Mouse (Mus musculus): ENCODE results near the gene Hyal3. TPM values are rescaled to one million over a fixed set of nuclear protein-coding genes. Genes with fewer than 3 reads are reported as not detected.
A peak's percentile ranks its signal among the peaks of the same experiment; 100 is the strongest.

The Hyal3 gene
- polyA plus RNA-seq, 1 experiment from 2014 or later = 0.96 TPM

DNA sequence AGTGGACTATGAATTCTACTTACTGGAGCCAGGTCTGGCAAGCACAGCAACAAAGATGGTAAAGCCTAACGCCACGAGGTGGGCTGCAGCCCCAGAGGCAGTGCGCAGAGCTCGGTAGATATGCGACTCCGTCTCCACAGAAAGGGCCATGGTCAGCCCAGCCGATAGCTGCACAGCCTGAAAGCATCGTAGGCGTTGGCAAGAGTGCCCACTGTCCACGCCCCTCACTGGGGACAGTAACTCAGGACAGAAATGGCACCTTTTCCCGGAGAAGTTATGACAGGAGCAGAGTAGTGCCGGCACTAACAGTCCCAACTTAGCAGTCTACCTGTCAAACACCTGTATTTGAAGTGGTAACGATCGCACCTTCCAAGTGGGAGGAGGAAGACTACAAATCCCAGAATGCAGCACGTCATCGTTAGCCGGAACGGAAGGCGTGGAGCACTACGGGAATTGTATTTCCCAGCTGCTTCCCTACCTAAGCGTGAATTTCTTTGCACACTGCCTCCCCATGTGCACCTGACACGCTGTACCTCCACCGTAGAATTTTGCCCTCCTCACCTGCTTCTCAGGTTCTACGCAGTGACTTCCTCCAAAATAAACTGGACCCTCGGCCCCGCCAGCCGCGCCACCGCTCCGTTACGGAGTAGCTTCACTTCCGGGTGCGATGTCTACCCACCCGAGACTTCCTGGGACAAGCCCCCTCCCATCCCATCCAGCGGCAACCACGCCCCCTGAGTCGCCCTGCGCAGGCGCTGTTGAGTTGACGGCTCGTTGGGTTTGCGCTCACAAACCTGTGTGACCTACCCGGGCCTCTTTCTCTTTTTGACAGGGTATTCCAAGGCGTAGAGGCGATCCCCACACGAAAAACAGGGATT, 38.9 kb upstream of the Hyal3 start, which contains the start of the genes Cyb561d2 and Nprl2:
Gene Cyb561d2, minus strand, starts transcription at position 720 of the 878 bp plus-strand sequence.
Gene Nprl2, plus strand, starts transcription at position 753 of the 878 bp plus-strand sequence.
- Histone ChIP-seq H3K4me3 (replicated peaks; ENCODE audit: low read length) (peak within 1 kb of the TSS; percentile 49), H3K27me3 (ENCODE audit: control insufficient read depth, insufficient read depth, low read length) (no peaks in the 10 kb centered on the region), H3K36me3 (replicated peaks; ENCODE audit: control insufficient read depth, insufficient read depth) (peaks cover 51% of the 10 kb centered on the region), H3K4me1 (replicated peaks; ENCODE audit: control insufficient read depth, insufficient read depth, low read length) (peaks cover 28% of the 10 kb centered on the region), H3K27ac (peak within 1 kb of the TSS; percentile 22; the same call in 1 of the 2 replicates), H3K4me2 (replicated peaks) (peak within 1 kb of the TSS; percentile 84), H3K9me3 (ENCODE audit: control insufficient read depth, low read length) (no peaks in the 10 kb centered on the region), H3K9ac (peak within 1 kb of the TSS; percentile 62)
- WGBS = 1% methylated on average over 46 of the region's 46 CpGs
- peak; percentile 89 for ATAC-seq (ENCODE audit: low FRiP score)
- peak; percentile 94 for DNase-seq (ENCODE audit: low spot score)

DNA sequence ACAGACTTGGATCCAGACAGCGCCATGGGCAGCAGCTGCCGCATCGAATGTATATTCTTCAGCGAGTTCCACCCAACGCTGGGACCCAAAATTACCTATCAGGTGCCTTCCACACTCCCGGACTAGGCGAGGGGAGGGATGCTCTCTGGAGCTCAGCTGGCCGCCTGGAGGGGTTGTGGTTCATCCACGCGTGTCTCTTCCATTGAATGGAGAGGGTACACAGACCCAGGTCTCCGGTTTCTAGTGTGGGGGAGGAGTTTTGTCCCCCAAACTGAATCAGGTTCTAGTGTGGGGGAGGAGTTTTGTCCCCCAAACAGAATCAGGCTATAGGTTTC, 38.3 kb upstream of the Hyal3 start:
- H3K27me3 ChIP-seq (ENCODE audit: control insufficient read depth, insufficient read depth, low read length) = no peaks in the 10 kb centered on the region
- H3K9me3 ChIP-seq (ENCODE audit: control insufficient read depth, low read length) = no peaks in the 10 kb centered on the region
- H3K36me3 ChIP-seq (replicated peaks; ENCODE audit: control insufficient read depth, insufficient read depth) = peaks cover 48% of the 10 kb centered on the region
- H3K27ac ChIP-seq = peak overlapping the region; percentile 22; the same call in 1 of the 2 replicates
- DNase-seq (ENCODE audit: low spot score) (no peak), ATAC-seq (ENCODE audit: low FRiP score) (peak; percentile 24)
- peak overlapping the region; percentile 62 for H3K9ac ChIP-seq
- 1% methylated on average over 11 of the region's 11 CpGs for WGBS
- H3K4me3 ChIP-seq (replicated peaks; ENCODE audit: low read length) = peak overlapping the region; percentile 49
- peak overlapping the region; percentile 84 for H3K4me2 ChIP-seq (replicated peaks)
- H3K4me1 ChIP-seq (replicated peaks; ENCODE audit: control insufficient read depth, insufficient read depth, low read length) = peaks cover 29% of the 10 kb centered on the region

DNA sequence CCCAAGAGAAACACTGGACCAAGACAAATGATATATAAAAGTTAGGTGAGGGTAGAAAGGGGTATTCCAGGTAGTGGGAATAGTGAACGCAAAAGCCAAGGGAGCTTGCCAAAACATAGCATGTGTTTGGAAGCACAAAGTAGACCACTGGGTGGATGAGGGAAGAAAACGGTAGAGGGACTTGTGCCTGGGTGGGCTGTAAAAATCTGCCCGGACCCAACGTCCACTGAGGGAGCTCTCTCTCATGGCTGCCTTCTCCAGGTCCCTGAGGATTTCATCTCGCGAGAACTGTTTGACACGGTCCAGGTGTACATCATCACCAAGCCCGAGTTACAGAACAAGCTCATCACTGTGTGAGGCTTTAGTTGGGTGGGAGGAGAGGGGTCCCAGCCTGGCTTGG, 37.9 kb upstream of the Hyal3 start:
- peaks cover 44% of the 10 kb centered on the region for H3K36me3 ChIP-seq (replicated peaks; ENCODE audit: control insufficient read depth, insufficient read depth)
- no peak overlapping the region for H3K27ac ChIP-seq
- 50% methylated on average over 8 of the region's 8 CpGs for WGBS
- H3K9me3 ChIP-seq (ENCODE audit: control insufficient read depth, low read length) = no peaks in the 10 kb centered on the region
- peaks cover 32% of the 10 kb centered on the region for H3K4me1 ChIP-seq (replicated peaks; ENCODE audit: control insufficient read depth, insufficient read depth, low read length)
- DNase-seq (ENCODE audit: low spot score) = no peak
- no peak for ATAC-seq (ENCODE audit: low FRiP score)
- peak overlapping the region; percentile 62 for H3K9ac ChIP-seq
- H3K4me3 ChIP-seq (replicated peaks; ENCODE audit: low read length) = peak overlapping the region; percentile 49
- H3K4me2 ChIP-seq (replicated peaks) = peak overlapping the region; percentile 84
- no peaks in the 10 kb centered on the region for H3K27me3 ChIP-seq (ENCODE audit: control insufficient read depth, insufficient read depth, low read length)

DNA sequence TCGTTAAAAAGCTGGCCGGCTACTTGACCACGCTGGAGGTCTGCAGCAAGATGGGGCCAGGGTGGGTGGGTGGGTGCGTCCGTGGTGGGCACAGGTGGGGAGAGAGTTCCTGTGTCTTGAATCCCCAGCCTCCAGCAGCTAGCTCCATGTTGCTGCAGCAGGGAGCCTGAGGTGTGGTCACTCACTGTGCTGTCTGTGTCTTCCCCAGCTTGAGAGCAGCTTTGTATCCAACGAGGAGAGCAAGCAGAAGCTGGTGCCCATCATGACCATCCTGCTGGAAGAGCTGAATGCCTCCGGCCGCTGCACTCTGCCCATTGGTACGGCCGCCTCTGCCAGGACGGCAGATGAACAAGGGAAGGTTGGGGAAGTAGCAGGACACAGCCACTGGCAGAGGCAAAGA, 37.3 kb upstream of the Hyal3 start:
- H3K9me3 ChIP-seq (ENCODE audit: control insufficient read depth, low read length) = no peaks in the 10 kb centered on the region
- no peak overlapping the region for H3K4me3 ChIP-seq (replicated peaks; ENCODE audit: low read length)
- no peak overlapping the region for H3K27ac ChIP-seq
- no peaks in the 10 kb centered on the region for H3K27me3 ChIP-seq (ENCODE audit: control insufficient read depth, insufficient read depth, low read length)
- peaks cover 38% of the 10 kb centered on the region for H3K36me3 ChIP-seq (replicated peaks; ENCODE audit: control insufficient read depth, insufficient read depth)
- 91% methylated on average over 11 of the region's 11 CpGs for WGBS
- no peak for ATAC-seq (ENCODE audit: low FRiP score)
- H3K4me2 ChIP-seq (replicated peaks) = no peak overlapping the region
- H3K9ac ChIP-seq = no peak overlapping the region
- peaks cover 32% of the 10 kb centered on the region for H3K4me1 ChIP-seq (replicated peaks; ENCODE audit: control insufficient read depth, insufficient read depth, low read length)
- no peak for DNase-seq (ENCODE audit: low spot score)

DNA sequence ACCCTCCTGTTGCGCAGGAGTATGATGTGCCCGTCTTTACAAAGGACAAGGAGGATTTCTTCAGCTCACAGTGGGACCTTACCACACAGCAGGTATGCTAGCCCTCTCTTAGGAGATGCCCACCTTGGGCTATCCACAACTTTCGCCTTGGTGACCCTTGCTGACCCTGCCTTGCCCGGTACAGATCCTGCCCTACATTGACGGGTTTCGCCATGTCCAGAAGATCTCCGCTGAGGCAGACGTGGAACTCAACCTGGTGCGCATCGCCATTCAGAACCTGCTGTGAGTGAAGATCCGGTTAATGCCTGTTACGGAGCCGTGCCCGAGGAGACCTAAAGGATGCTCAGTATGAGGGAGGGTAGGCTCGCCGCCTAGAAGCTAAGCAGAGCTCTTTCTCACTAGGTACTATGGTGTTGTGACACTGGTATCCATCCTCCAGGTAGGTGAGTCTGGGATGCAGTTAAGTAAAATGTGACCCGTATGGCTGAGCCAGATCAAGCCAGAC, 36.4 kb upstream of the Hyal3 start:
- Histone ChIP-seq H3K9me3 (ENCODE audit: control insufficient read depth, low read length) (no peaks in the 10 kb centered on the region), H3K4me1 (replicated peaks; ENCODE audit: control insufficient read depth, insufficient read depth, low read length) (peaks cover 32% of the 10 kb centered on the region), H3K27me3 (ENCODE audit: control insufficient read depth, insufficient read depth, low read length) (peaks cover 7% of the 10 kb centered on the region; the same call in 1 of the 2 replicates), H3K27ac (no peak overlapping the region), H3K4me2 (replicated peaks) (no peak overlapping the region), H3K4me3 (replicated peaks; ENCODE audit: low read length) (no peak overlapping the region), H3K36me3 (replicated peaks; ENCODE audit: control insufficient read depth, insufficient read depth) (peaks cover 29% of the 10 kb centered on the region), H3K9ac (no peak overlapping the region)
- 95% methylated on average over 17 of the region's 17 CpGs for WGBS
- DNase-seq (ENCODE audit: low spot score) (no peak), ATAC-seq (ENCODE audit: low FRiP score) (no peak)

DNA sequence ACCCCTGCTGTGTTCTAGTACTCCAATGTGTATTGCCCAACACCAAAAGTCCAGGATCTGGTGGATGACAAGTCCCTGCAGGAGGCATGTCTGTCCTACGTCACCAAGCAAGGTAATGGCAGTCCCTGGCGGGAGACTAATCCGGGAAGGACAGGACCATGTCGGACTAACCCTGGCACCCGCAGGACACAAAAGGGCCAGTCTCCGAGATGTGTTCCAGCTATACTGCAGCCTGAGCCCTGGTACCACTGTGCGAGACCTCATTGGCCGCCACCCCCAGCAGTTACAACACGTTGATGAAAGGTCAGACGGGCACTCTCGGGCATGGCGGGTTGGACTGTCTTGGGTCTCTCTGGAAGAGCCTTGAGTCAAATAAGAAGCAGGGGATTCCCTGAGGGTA, 35.9 kb upstream of the Hyal3 start:
- no peaks in the 10 kb centered on the region for H3K9me3 ChIP-seq (ENCODE audit: control insufficient read depth, low read length)
- ATAC-seq (ENCODE audit: low FRiP score) (no peak), DNase-seq (ENCODE audit: low spot score) (no peak)
- H3K4me1 ChIP-seq (replicated peaks; ENCODE audit: control insufficient read depth, insufficient read depth, low read length) = peaks cover 32% of the 10 kb centered on the region
- no peak overlapping the region for H3K4me2 ChIP-seq (replicated peaks)
- H3K36me3 ChIP-seq (replicated peaks; ENCODE audit: control insufficient read depth, insufficient read depth) = peaks cover 24% of the 10 kb centered on the region
- WGBS = 94% methylated on average over 12 of the region's 12 CpGs
- H3K27me3 ChIP-seq (ENCODE audit: control insufficient read depth, insufficient read depth, low read length) = peaks cover 12% of the 10 kb centered on the region
- no peak overlapping the region for H3K9ac ChIP-seq
- H3K4me3 ChIP-seq (replicated peaks; ENCODE audit: low read length) = no peak overlapping the region
- H3K27ac ChIP-seq = no peak overlapping the region

DNA sequence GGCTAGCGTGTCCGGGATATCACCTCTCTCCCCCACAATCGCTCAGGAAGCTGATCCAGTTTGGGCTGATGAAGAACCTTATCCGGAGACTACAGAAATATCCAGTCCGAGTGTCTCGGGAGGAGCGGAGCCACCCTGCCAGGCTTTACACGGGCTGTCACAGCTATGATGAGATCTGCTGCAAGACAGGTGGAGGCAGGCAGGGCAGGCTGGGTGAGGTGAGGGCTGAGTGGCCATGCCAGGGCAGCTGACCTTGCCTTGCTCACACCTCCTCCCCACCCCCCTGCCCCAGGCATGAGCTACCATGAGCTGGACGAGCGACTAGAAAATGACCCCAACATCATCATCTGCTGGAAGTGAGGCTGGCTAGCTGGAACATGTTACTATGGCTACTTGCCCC, 35.4 kb upstream of the Hyal3 start:
- Histone ChIP-seq H3K36me3 (replicated peaks; ENCODE audit: control insufficient read depth, insufficient read depth) (peaks cover 19% of the 10 kb centered on the region), H3K27ac (no peak overlapping the region), H3K4me3 (replicated peaks; ENCODE audit: low read length) (no peak overlapping the region), H3K4me1 (replicated peaks; ENCODE audit: control insufficient read depth, insufficient read depth, low read length) (peaks cover 32% of the 10 kb centered on the region), H3K9me3 (ENCODE audit: control insufficient read depth, low read length) (no peaks in the 10 kb centered on the region), H3K4me2 (replicated peaks) (no peak overlapping the region), H3K9ac (no peak overlapping the region), H3K27me3 (ENCODE audit: control insufficient read depth, insufficient read depth, low read length) (peaks cover 17% of the 10 kb centered on the region)
- 83% methylated on average over 10 of the region's 10 CpGs for WGBS
- no peak for ATAC-seq (ENCODE audit: low FRiP score)
- DNase-seq (ENCODE audit: low spot score) = no peak

DNA sequence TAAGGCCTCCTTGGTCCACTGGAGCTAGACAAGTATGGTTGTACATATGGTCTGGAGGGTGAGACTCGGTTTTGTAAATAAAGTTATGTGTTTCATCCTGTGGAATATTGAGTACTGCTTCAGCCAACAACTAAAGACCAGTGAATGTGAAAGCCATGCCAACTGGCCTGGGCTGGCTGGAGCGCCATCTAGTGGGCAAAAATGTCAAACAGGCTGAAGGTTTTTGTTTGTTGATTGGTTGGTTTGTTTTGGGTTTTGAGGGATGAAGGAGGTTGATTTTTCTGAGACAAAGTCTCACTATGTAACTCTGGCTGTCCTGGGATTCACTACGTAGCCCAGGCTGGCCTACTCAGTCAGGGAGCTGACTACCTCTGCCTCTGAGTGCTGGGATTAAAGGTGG, 35.0 kb upstream of the Hyal3 start:
- 12% methylated on average over 3 of the region's 3 CpGs for WGBS

DNA sequence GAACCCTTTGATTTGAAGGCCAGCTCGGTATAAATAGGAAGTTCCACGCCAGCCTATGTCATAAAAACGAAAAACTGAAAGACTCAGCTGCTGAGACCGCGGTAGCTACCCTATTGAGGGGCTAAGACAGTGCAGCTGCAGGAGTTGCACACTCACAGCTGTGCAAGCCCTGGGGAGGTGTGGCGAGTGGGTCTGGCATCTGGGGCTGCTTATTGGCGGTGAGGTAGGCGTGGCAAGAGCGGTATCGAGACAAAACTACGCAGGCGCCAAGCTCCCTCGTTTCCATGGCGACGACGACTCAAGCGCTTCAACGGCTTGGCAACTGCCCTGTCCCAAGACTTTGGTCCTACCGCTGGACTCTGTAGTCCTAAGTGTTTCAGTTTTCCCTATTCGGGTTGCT, 33.6 kb upstream of the Hyal3 start, which contains the start of gene Zmynd10:
Gene Zmynd10, plus strand, starts transcription at position 273 of the 400 bp plus-strand sequence.
- H3K36me3 ChIP-seq (replicated peaks; ENCODE audit: control insufficient read depth, insufficient read depth) = peaks cover 15% of the 10 kb centered on the region
- 4% methylated on average over 20 of the region's 20 CpGs for WGBS
- H3K4me2 ChIP-seq (replicated peaks) = peak within 1 kb of the TSS; percentile 43
- 0 out of 2 replicates have a peak within 1 kb of the TSS, but pooled peaks have one; percentile 0 for H3K4me3 ChIP-seq (replicated peaks; ENCODE audit: low read length)
- H3K9ac ChIP-seq = peak within 1 kb of the TSS; percentile 29
- no peaks in the 10 kb centered on the region for H3K9me3 ChIP-seq (ENCODE audit: control insufficient read depth, low read length)
- H3K27me3 ChIP-seq (ENCODE audit: control insufficient read depth, insufficient read depth, low read length) = peaks cover 34% of the 10 kb centered on the region
- H3K4me1 ChIP-seq (replicated peaks; ENCODE audit: control insufficient read depth, insufficient read depth, low read length) = peaks cover 31% of the 10 kb centered on the region
- peak; percentile 59 for ATAC-seq (ENCODE audit: low FRiP score)
- H3K27ac ChIP-seq = no peak within 1 kb of the TSS; the same call in 1 of the 2 replicates
- DNase-seq (ENCODE audit: low spot score) = peak; percentile 88

More for the DNA sequence above, 35.0 kb upstream of the Hyal3 start:
- peaks cover 20% of the 10 kb centered on the region for H3K27me3 ChIP-seq (ENCODE audit: control insufficient read depth, insufficient read depth, low read length)
- peaks cover 29% of the 10 kb centered on the region for H3K4me1 ChIP-seq (replicated peaks; ENCODE audit: control insufficient read depth, insufficient read depth, low read length)
- DNase-seq (ENCODE audit: low spot score) (peak; percentile 86), ATAC-seq (ENCODE audit: low FRiP score) (no peak)
- H3K4me3 ChIP-seq (replicated peaks; ENCODE audit: low read length) = no peak overlapping the region
- no peak overlapping the region for H3K27ac ChIP-seq
- no peak overlapping the region for H3K4me2 ChIP-seq (replicated peaks)
- no peaks in the 10 kb centered on the region for H3K9me3 ChIP-seq (ENCODE audit: control insufficient read depth, low read length)
- peaks cover 15% of the 10 kb centered on the region for H3K36me3 ChIP-seq (replicated peaks; ENCODE audit: control insufficient read depth, insufficient read depth)
- H3K9ac ChIP-seq = no peak overlapping the region

Measured in hindbrain, embryonic 14.5 days (tissue).